Comparison of ENCODE assay signal across 9 mouse cellular contexts in the genomic region with DNA sequence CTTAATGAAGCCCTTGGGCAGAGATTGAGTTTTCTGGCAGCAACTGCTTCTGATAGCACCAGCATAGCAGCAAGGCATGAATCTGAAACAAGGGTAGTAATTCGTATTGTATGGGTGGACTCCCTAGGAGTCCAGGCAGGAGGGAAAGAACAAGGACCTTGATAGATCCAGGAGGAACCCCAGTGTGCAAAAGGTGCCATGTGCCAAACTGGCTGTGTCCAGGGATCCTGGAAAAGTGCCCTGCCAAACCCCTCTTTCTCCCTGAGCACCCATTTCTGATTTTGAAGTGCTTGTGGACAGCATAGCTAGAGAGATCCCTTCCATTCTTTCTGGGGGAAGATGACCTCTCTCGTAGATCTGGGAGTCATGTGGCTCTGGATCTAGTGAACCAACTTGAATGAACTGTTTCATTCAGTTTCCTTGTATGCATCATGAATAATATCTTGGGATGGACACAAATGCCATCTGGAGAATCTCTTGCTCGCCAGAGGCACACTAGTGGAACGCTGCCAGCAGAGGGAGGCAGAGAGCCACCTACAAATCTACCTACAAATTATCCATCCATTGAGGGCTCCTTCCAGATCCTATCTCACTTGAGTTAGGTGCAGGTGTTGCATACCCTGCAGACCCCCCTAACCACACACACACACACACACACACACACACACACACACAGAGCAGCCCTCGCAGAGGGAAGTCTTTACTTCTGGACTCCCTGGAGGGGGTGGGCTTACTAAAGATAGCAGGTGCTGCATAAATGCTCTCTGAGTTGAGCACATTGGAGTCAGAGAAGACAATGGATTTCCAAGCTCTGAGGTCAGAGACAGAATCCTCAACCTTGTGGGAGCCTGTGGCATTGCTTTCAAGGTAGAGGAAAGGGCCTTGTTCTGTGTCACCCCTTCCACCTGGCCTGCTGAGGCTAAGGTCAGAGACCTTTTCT. TPM values are rescaled to one million over a fixed set of nuclear protein-coding genes. Genes with fewer than 3 reads are reported as not detected.
A peak's percentile ranks its signal among the peaks of the same experiment; 100 is the strongest.
DNase-seq lines count a peak whose midpoint lies in the region; ATAC-seq lines count a peak whose summit lies in the region.
"Had no signal": no experiment of that assay in that cellular context is flagged by ENCODE, and none has a peak within 500 bp of the region (broad histone marks: within the 10 kb centered on the region; RNA-seq: fewer than 3 reads in every experiment).

No protein-coding gene starts in this region.

- no peak overlapping the region for H3K27ac ChIP-seq in hindbrain, embryonic 14.5 days
- no peak overlapping the region for H3K27ac ChIP-seq in neural tube, embryonic 12.5 days
- H3K27ac ChIP-seq: lung, embryonic 15.5 days had no signal

- H3K4me2 ChIP-seq in hindbrain, embryonic 14.5 days (replicated peaks): no peak overlapping the region
- H3K4me2 ChIP-seq in neural tube, embryonic 12.5 days (replicated peaks): no peak overlapping the region
- H3K4me2 ChIP-seq: lung, embryonic 15.5 days had no signal

- intact Hi-C loops in left cerebral cortex, postnatal 36 days (cut with DNase I): loop anchor here (1.0 to 10.0 kb wide), 3 partner anchors 112 to 465 kb away; a partner anchor contains a TSS

- no peaks in the 10 kb centered on the region for H3K9me3 ChIP-seq in hindbrain, embryonic 14.5 days (ENCODE audit: control insufficient read depth, low read length)
- no peaks in the 10 kb centered on the region for H3K9me3 ChIP-seq in neural tube, embryonic 12.5 days
- H3K9me3 ChIP-seq: lung, embryonic 15.5 days had no signal

- peak overlapping the region; percentile 8 for H3K9ac ChIP-seq in hindbrain, embryonic 14.5 days
- 0 out of 2 replicates have a peak overlapping the region, but pooled peaks have one; percentile 17 for H3K9ac ChIP-seq in neural tube, embryonic 12.5 days
- H3K9ac ChIP-seq: lung, embryonic 15.5 days had no signal

- 23% methylated on average over 5 of the region's 5 CpGs for WGBS in hindbrain, embryonic 14.5 days
- WGBS in neural tube, embryonic 12.5 days: 23% methylated on average over 5 of the region's 5 CpGs

- no peak overlapping the region for H3K4me3 ChIP-seq in hindbrain, embryonic 14.5 days (replicated peaks; ENCODE audit: low read length)
- H3K4me3 ChIP-seq in neural tube, embryonic 12.5 days: no peak overlapping the region
- H3K4me3 ChIP-seq: lung, embryonic 15.5 days had no signal

- H3K27me3 ChIP-seq in hindbrain, embryonic 14.5 days (ENCODE audit: control insufficient read depth, insufficient read depth, low read length): no peaks in the 10 kb centered on the region
- no peaks in the 10 kb centered on the region for H3K27me3 ChIP-seq in neural tube, embryonic 12.5 days (replicated peaks)
- H3K27me3 ChIP-seq: lung, embryonic 15.5 days had no signal

- H3K4me1 ChIP-seq in hindbrain, embryonic 14.5 days (replicated peaks; ENCODE audit: control insufficient read depth, insufficient read depth, low read length): peaks cover 8% of the 10 kb centered on the region
- H3K4me1 ChIP-seq in neural tube, embryonic 12.5 days: peaks cover 22% of the 10 kb centered on the region

- no peaks in the 10 kb centered on the region for H3K36me3 ChIP-seq in hindbrain, embryonic 14.5 days (replicated peaks; ENCODE audit: control insufficient read depth, insufficient read depth)
- H3K36me3 ChIP-seq in neural tube, embryonic 12.5 days: 0 out of 2 replicates have a peak, but pooled peaks cover 3% of the 10 kb centered on the region
- H3K36me3 ChIP-seq: lung, embryonic 15.5 days had no signal

- DNase-seq in gastrocnemius, adult 18-20 months (ENCODE audit: low spot score): peak; percentile 71
- no peak for DNase-seq in gastrocnemius, postnatal 25 days
- peak; percentile 74 for DNase-seq in ZHBTc4 (ENCODE audit: low read depth, low spot score)
- DNase-seq in cerebellum, postnatal 4 days (ENCODE audit: low spot score in 2 of 2): peak; percentile 71 to 89
- DNase-seq in hindbrain, embryonic 14.5 days (ENCODE audit: low spot score): peak; percentile 89
- DNase-seq in left cerebral cortex, postnatal 36 days (ENCODE audit: low spot score in 2 of 2): peak; percentile 77 to 81
- peak; percentile 87 for DNase-seq in testis, postnatal 10 days (ENCODE audit: low spot score)

- ATAC-seq in hindbrain, embryonic 14.5 days (ENCODE audit: low FRiP score): no peak
- no peak for ATAC-seq in neural tube, embryonic 12.5 days (ENCODE audit: low FRiP score, low read depth)

RNA-seq across cellular contexts. Expression of a gene that starts 4.4 kb away (rescaled TPM):
- total RNA-seq in gastrocnemius, adult 18-20 months (2021): 10 to 100 TPM; 23.5 to 24.8 TPM
- 10 to 100 TPM; 22.0 to 23.9 TPM for total RNA-seq in gastrocnemius, postnatal 25 days (2021)
- 29.1 and 30.0 TPM in 2 replicates for polyA plus RNA-seq in hindbrain, embryonic 14.5 days (2014; fragmentation: Nextera tagmentation; extraction: Ambion mirVana)
- total RNA-seq in left cerebral cortex, postnatal 36 days (2021): 10 to 100 TPM; 39.0 to 52.3 TPM
- polyA plus RNA-seq in neural tube, embryonic 12.5 days (2016; fragmentation: Nextera tagmentation; extraction: Ambion mirVana): 26.0 and 26.3 TPM in 2 replicates

RNA-seq across cellular contexts. Expression of a gene that starts 40.4 kb away (rescaled TPM):
- 1 to 10 TPM; 8.6 to 9.2 TPM for total RNA-seq in gastrocnemius, adult 18-20 months (2021)
- total RNA-seq in gastrocnemius, postnatal 25 days (2021): 1 to 10 TPM; 6.5 to 7.6 TPM
- 22.1 and 23.0 TPM in 2 replicates for polyA plus RNA-seq in hindbrain, embryonic 14.5 days (2014; fragmentation: Nextera tagmentation; extraction: Ambion mirVana)
- total RNA-seq in left cerebral cortex, postnatal 36 days (2021): 10 to 100 TPM; 22.5 to 26.6 TPM
- polyA plus RNA-seq in neural tube, embryonic 12.5 days (2016; fragmentation: Nextera tagmentation; extraction: Ambion mirVana): 29.7 and 32.7 TPM in 2 replicates
